Mouse (Mus musculus) heart, embryonic 16.5 days (tissue): ENCODE measurements around the gene Plppr1. TPM values are rescaled to one million over a fixed set of nuclear protein-coding genes. Genes with fewer than 3 reads are reported as not detected.

Experiments
- ATAC-seq: fragments of 200-750 bp; cut with Nextera tagmentation; replicated peaks from 2 replicates; pipeline ENCODE4 v1.8.0; 2017; ENCODE audit warnings: moderate number of reproducible peaks; ENCODE audit not compliant: insufficient read depth, low FRiP score; ENCODE audit errors: extremely low read depth
- H3K27ac ChIP-seq: fragments of 300-500 bp; sonication (generic); 2 replicates; pipeline ENCODE4 v1.5.1; 2014; ENCODE audit warnings: mild to moderate bottlenecking, low read length, control low read depth, moderate library complexity
- H3K27me3 ChIP-seq: fragments of 300-500 bp; sonication (generic); 2 replicates; pipeline ENCODE4 v1.6.1; 2014; ENCODE audit warnings: low read length, mixed read lengths; ENCODE audit not compliant: control insufficient read depth, insufficient read depth
- H3K36me3 ChIP-seq: fragments of 300-500 bp; sonication (generic); 2 replicates; pipeline ENCODE4 v1.6.1; 2014; ENCODE audit not compliant: control insufficient read depth, insufficient read depth
- H3K4me1 ChIP-seq: fragments of 300-500 bp; sonication (generic); 2 replicates; pipeline ENCODE4 v1.6.1; 2014; ENCODE audit warnings: low read length, mixed read lengths; ENCODE audit not compliant: control insufficient read depth, insufficient read depth
- H3K4me2 ChIP-seq: fragments of 300-500 bp; sonication (generic); 2 replicates; pipeline ENCODE4 v1.6.1; 2014; ENCODE audit warnings: low read depth, mild to moderate bottlenecking, control low read depth, low read length
- H3K4me3 ChIP-seq: fragments of 300-500 bp; sonication (generic); 2 replicates; pipeline ENCODE4 v1.5.1; 2014; ENCODE audit warnings: mild to moderate bottlenecking, control low read depth, low read length
- H3K9ac ChIP-seq: fragments of 300-500 bp; sonication (generic); 2 replicates; pipeline ENCODE4 v1.6.1; 2014; ENCODE audit warnings: low read length, control low read depth
- H3K9me3 ChIP-seq: fragments of 300-500 bp; sonication (generic); replicated peaks from 2 replicates; pipeline ENCODE4 v1.6.1; 2016; ENCODE audit warnings: low read length; ENCODE audit not compliant: control insufficient read depth
- WGBS: fragments of 180-500 bp; shearing (Covaris S2); extraction: QIAGEN DNeasy Blood & Tissue Kit; methylation state at CpG from one replicate; pipeline ENCODE4 v1.1.7; 2014; 5-methylcytosine and 5-hydroxymethylcytosine counted together
- polyA plus RNA-seq: library from polyadenylated mRNA; unstranded; fragments of >200 nt; fragmentation: Nextera tagmentation; extraction: Ambion mirVana; gene quantifications from 2 replicates; pipeline ENCODE4 v1.2.1, GENCODE M21; 2015

The Plppr1 gene
- polyA plus RNA-seq, 1 experiment from 2014 or later, result 5.4 TPM

DNA sequence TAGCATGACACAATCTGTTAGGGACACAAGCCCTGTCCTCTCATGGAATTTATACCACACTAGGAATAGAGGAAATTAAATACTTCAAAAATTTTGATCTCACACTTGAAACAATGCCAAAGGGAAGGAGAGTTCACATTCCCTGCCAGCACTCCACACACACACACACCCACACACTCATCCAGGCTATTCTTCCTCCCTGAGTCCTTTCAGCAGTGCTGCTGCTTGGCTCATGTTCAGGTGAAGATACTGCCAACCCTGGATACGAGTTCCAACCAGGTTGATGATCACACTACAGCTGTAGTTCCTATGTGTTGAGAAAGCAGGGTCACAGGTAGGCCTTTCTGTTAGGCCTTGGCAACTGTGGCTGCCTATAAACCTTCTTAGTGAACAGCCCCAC, 165.9 kb downstream of the Plppr1 start:
- WGBS, result 21% methylated on average over 1 of the region's 1 CpGs
- no peak overlapping the region for H3K9ac ChIP-seq
- H3K36me3 ChIP-seq, result no peaks in the 10 kb centered on the region
- no peak overlapping the region for H3K4me2 ChIP-seq
- no peaks in the 10 kb centered on the region for H3K9me3 ChIP-seq
- ATAC-seq, result no peak
- H3K4me3 ChIP-seq, result no peak overlapping the region
- no peaks in the 10 kb centered on the region for H3K27me3 ChIP-seq
- H3K27ac ChIP-seq, result no peak overlapping the region
- no peaks in the 10 kb centered on the region for H3K4me1 ChIP-seq

DNA sequence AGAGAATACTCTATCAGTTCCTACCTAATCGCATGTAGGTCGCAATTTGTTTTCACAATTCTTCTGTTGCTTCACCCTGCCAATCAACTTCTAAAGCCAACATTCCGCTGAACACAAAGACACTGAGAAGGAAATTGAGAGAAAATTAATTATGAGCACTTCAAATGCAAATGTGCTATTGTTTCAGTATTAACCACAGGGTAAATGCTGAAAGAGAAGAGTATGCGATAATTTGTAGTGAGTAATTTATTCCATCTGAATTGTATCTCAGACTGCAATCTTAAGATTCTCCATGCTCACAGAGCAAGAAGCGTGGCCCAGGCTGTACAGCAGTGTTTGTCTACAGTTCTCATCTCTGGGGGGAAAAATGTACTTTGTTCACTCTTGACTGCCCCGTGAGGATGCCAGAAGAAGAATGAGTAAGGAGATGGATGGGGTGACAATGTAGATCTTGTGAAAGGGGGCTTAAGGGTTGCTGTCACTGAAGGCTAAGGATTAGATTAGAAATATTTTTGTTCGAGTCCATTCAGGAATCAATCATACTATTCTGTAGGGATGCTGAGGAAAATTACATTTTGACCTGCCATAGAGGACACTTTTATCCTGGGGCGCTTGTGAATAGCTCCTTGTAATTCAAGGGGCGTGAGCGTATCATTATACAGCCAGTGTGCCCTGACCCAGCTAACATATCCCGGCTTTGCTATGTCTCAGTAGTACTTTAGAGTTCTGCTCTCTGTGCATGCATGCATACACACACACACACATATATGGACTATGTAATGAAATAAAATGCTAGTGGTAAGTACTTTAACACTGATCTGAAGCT, 173.3 kb downstream of the Plppr1 start:
- no peak overlapping the region for H3K4me2 ChIP-seq
- H3K27me3 ChIP-seq, result no peaks in the 10 kb centered on the region
- H3K9me3 ChIP-seq, result no peaks in the 10 kb centered on the region
- WGBS, result 79% methylated on average over 11 of the region's 11 CpGs
- H3K9ac ChIP-seq, result no peak overlapping the region
- no peak overlapping the region for H3K27ac ChIP-seq
- ATAC-seq, result no peak
- H3K4me1 ChIP-seq, result no peaks in the 10 kb centered on the region
- H3K4me3 ChIP-seq, result no peak overlapping the region
- no peaks in the 10 kb centered on the region for H3K36me3 ChIP-seq

GRCm38 (mm10) chr4:49233032-49233406, 173.9 kb downstream of the Plppr1 start:
- Histone ChIP-seq H3K4me1 (no peaks in the 10 kb centered on the region), H3K9me3 (no peaks in the 10 kb centered on the region), H3K4me3 (no peak overlapping the region), H3K4me2 (no peak overlapping the region), H3K9ac (no peak overlapping the region), H3K27me3 (no peaks in the 10 kb centered on the region), H3K27ac (no peak overlapping the region), H3K36me3 (no peaks in the 10 kb centered on the region)
- ATAC-seq, result no peak
- WGBS, result 59% methylated on average over 3 of the region's 3 CpGs

- Histone ChIP-seq H3K9me3 (no peaks in the 10 kb centered on the region), H3K27ac (no peak overlapping the region), H3K9ac (no peak overlapping the region), H3K4me1 (no peaks in the 10 kb centered on the region), H3K36me3 (no peaks in the 10 kb centered on the region), H3K4me3 (no peak overlapping the region), H3K4me2 (no peak overlapping the region), H3K27me3 (no peaks in the 10 kb centered on the region)
- no peak for ATAC-seq
- WGBS, result 90% methylated on average over 4 of the region's 4 CpGs
These were observed 179.0 kb downstream of the Plppr1 start for GRCm38 (mm10) chr4:49238111-49238510.

GRCm38 (mm10) chr4:49239451-49239850, 180.4 kb downstream of the Plppr1 start:
- Histone ChIP-seq H3K4me1 (no peaks in the 10 kb centered on the region), H3K27ac (no peak overlapping the region), H3K9ac (no peak overlapping the region), H3K4me3 (no peak overlapping the region), H3K9me3 (no peaks in the 10 kb centered on the region), H3K27me3 (no peaks in the 10 kb centered on the region), H3K36me3 (no peaks in the 10 kb centered on the region), H3K4me2 (no peak overlapping the region)
- ATAC-seq, result no peak
- 84% methylated on average over 5 of the region's 5 CpGs for WGBS

DNA sequence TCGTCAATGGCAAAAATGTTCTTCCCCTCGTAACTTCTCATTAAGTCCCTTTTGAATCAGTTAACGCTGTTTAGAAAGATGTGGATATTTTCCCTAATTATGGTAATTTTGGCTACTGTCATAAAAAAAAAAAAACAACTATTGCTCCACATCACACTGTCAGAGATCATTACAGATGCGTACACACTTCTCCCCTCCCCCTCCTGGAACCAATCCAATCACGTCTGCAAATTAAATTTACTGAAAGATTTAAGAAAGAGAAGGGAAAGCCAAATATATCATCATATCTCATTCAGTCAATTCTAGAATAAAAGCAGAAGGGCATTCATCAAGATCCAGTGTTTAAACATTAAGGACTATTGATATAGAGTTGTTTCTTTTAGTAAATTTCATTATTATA, 185.7 kb downstream of the Plppr1 start:
- no peaks in the 10 kb centered on the region for H3K4me1 ChIP-seq
- H3K27me3 ChIP-seq, result no peaks in the 10 kb centered on the region
- H3K9me3 ChIP-seq, result no peaks in the 10 kb centered on the region
- ATAC-seq, result no peak
- no peak overlapping the region for H3K4me2 ChIP-seq
- no peak overlapping the region for H3K4me3 ChIP-seq
- no peak overlapping the region for H3K9ac ChIP-seq
- WGBS, result 79% methylated on average over 5 of the region's 5 CpGs
- H3K27ac ChIP-seq, result no peak overlapping the region
- H3K36me3 ChIP-seq, result no peaks in the 10 kb centered on the region

GRCm38 (mm10) chr4:49245274-49245673, 186.2 kb downstream of the Plppr1 start:
- H3K9ac ChIP-seq, result no peak overlapping the region
- H3K36me3 ChIP-seq, result no peaks in the 10 kb centered on the region
- no peak for ATAC-seq
- H3K9me3 ChIP-seq, result no peaks in the 10 kb centered on the region
- 75% methylated on average over 2 of the region's 2 CpGs for WGBS
- H3K4me3 ChIP-seq, result no peak overlapping the region
- no peak overlapping the region for H3K4me2 ChIP-seq
- no peaks in the 10 kb centered on the region for H3K27me3 ChIP-seq
- no peaks in the 10 kb centered on the region for H3K4me1 ChIP-seq
- H3K27ac ChIP-seq, result no peak overlapping the region

DNA sequence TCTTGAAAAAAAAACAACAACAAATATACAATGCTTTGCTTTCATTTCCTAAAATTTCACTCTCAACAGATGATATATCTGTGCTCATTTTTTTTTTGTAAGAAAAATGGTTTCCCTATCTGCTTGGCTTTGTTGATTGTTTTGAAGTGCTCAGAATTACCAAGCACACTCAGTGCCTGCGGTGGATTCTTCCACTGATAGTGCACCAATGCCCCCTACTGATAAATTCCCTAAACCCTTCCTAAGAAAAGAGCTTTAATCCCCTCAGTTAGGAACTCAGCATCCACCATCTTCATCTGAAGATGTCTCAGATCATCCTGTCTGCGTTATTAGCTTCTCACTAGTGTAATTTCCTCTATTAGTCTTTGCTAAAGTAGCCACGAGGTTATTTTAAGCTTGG, 192.2 kb downstream of the Plppr1 start:
- Histone ChIP-seq H3K27ac (no peak overlapping the region), H3K9ac (no peak overlapping the region), H3K4me3 (no peak overlapping the region), H3K36me3 (no peaks in the 10 kb centered on the region), H3K4me1 (no peaks in the 10 kb centered on the region), H3K9me3 (no peaks in the 10 kb centered on the region), H3K4me2 (no peak overlapping the region), H3K27me3 (no peaks in the 10 kb centered on the region)
- WGBS, result 19% methylated on average over 3 of the region's 3 CpGs
- ATAC-seq, result no peak

DNA sequence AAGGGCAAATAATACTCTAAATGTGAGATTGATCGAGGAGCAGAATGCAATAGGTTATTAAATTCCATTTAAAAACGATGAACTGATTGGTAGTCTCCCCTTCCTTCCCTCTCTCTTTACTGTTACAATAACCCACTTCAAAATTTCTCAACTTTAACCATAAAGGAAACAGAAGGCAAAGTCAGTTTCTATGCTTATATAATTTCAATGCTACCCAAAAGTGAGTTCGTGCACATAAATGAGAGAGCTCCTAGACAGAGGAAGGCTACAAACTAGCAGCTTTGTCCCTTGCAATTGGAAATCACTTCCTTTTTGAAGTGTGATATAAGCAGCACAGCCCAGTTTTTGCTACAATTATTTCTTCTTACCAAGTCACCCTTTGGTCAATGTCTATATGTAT, 193.1 kb downstream of the Plppr1 start:
- Histone ChIP-seq H3K4me1 (no peaks in the 10 kb centered on the region), H3K27me3 (no peaks in the 10 kb centered on the region)
- 74% methylated on average over 3 of the region's 3 CpGs for whole genome bisulfite sequencing

More for the DNA sequence above, 193.1 kb downstream of the Plppr1 start:
- H3K27ac ChIP-seq, result no peak overlapping the region
- no peak for ATAC-seq
- H3K9me3 ChIP-seq, result no peaks in the 10 kb centered on the region
- H3K4me2 ChIP-seq, result no peak overlapping the region
- no peak overlapping the region for H3K9ac ChIP-seq
- no peak overlapping the region for H3K4me3 ChIP-seq
- no peaks in the 10 kb centered on the region for H3K36me3 ChIP-seq
